Mouse (Mus musculus): ENCODE results near the gene Unc13b. TPM values are rescaled to one million over a fixed set of nuclear protein-coding genes. Genes with fewer than 3 reads are reported as not detected.

Gene Unc13b
- polyA plus RNA-seq, 1 experiment, result 17.4 TPM

GRCm38 (mm10) chr4:43038567-43039495 is 19.9 kb upstream of the Unc13b start:
- H3K27ac ChIP-seq (ENCODE audit: control insufficient read depth, insufficient read depth, low read depth, low read length), result no peak overlapping the region
- H3K4me3 ChIP-seq (ENCODE audit: control insufficient read depth, low read depth, low read length), result peak overlapping the region; percentile 88; the same call in 1 of the 2 replicates
- no peaks in the 10 kb centered on the region for H3K27me3 ChIP-seq (ENCODE audit: control insufficient read depth, insufficient read depth, low read length)
- no peaks in the 10 kb centered on the region for H3K36me3 ChIP-seq (ENCODE audit: control insufficient read depth, insufficient read depth, low read length)
- TF ChIP-seq CTCF (IDR thresholded peaks at IDR 0.05; ENCODE audit: control insufficient read depth, insufficient read depth, insufficient replicate concordance, low read depth, low read length) (no peak), POLR2A (IDR thresholded peaks at IDR 0.05; ENCODE audit: control insufficient read depth, low read depth, low read length) (no peak)
- peaks cover 14% of the 10 kb centered on the region for H3K4me1 ChIP-seq (ENCODE audit: control insufficient read depth, insufficient read depth, low read length)

GRCm38 (mm10) chr4:43039609-43040008 is 19.1 kb upstream of the Unc13b start:
- TF ChIP-seq CTCF (IDR thresholded peaks at IDR 0.05; ENCODE audit: control insufficient read depth, insufficient read depth, insufficient replicate concordance, low read depth, low read length) (no peak), POLR2A (IDR thresholded peaks at IDR 0.05; ENCODE audit: control insufficient read depth, low read depth, low read length) (no peak)
- H3K4me3 ChIP-seq (ENCODE audit: control insufficient read depth, low read depth, low read length), result peak overlapping the region; percentile 88
- H3K36me3 ChIP-seq (ENCODE audit: control insufficient read depth, insufficient read depth, low read length), result no peaks in the 10 kb centered on the region
- no peaks in the 10 kb centered on the region for H3K27me3 ChIP-seq (ENCODE audit: control insufficient read depth, insufficient read depth, low read length)
- H3K4me1 ChIP-seq (ENCODE audit: control insufficient read depth, insufficient read depth, low read length), result peaks cover 16% of the 10 kb centered on the region
- peak overlapping the region; percentile 27; the same call in 1 of the 2 replicates for H3K27ac ChIP-seq (ENCODE audit: control insufficient read depth, insufficient read depth, low read depth, low read length)

DNA sequence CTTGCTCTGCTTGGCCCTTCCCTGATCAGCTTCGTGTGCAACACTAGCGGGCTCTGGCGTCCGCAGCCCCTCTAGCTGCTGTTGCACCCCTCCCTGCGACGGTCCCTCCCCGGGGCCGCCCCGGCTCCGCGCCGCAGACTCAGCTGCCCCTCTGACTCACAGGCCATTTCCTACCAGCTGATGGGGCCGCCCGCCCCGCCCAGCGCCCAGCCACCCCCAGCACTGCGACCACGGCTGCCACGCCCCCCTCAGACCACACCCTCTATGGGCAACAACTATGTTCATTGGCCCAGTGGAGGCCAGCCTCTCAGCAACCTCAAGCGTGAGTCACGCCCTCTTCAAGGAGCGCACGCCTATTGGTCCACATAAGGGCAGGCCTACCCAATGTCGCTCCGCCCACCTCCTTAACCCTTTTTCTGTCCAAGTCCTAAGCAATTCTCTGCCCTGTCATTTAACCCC is 18.6 kb upstream of the Unc13b start:
- Histone ChIP-seq H3K36me3 (ENCODE audit: control insufficient read depth, insufficient read depth, low read length) (no peaks in the 10 kb centered on the region), H3K27ac (ENCODE audit: control insufficient read depth, insufficient read depth, low read depth, low read length) (0 out of 2 replicates have a peak overlapping the region, but pooled peaks have one; percentile 27), H3K4me1 (ENCODE audit: control insufficient read depth, insufficient read depth, low read length) (peaks cover 21% of the 10 kb centered on the region), H3K4me3 (ENCODE audit: control insufficient read depth, low read depth, low read length) (peak overlapping the region; percentile 88), H3K27me3 (ENCODE audit: control insufficient read depth, insufficient read depth, low read length) (peaks cover 1% of the 10 kb centered on the region; the same call in 1 of the 2 replicates)
- TF ChIP-seq POLR2A (IDR thresholded peaks at IDR 0.05; ENCODE audit: control insufficient read depth, low read depth, low read length), result 0 out of 2 replicates have a peak, but pooled peaks have one; percentile 22
- TF ChIP-seq CTCF (IDR thresholded peaks at IDR 0.05; ENCODE audit: control insufficient read depth, insufficient read depth, insufficient replicate concordance, low read depth, low read length), result no peak

GRCm38 (mm10) chr4:43040881-43041547 is 17.7 kb upstream of the Unc13b start:
- Histone ChIP-seq H3K4me1 (ENCODE audit: control insufficient read depth, insufficient read depth, low read length) (peaks cover 26% of the 10 kb centered on the region), H3K27me3 (ENCODE audit: control insufficient read depth, insufficient read depth, low read length) (peaks cover 6% of the 10 kb centered on the region), H3K36me3 (ENCODE audit: control insufficient read depth, insufficient read depth, low read length) (no peaks in the 10 kb centered on the region), H3K4me3 (ENCODE audit: control insufficient read depth, low read depth, low read length) (peak overlapping the region; percentile 3; the same call in 1 of the 2 replicates), H3K27ac (ENCODE audit: control insufficient read depth, insufficient read depth, low read depth, low read length) (no peak overlapping the region)
- no peak for TF ChIP-seq CTCF (IDR thresholded peaks at IDR 0.05; ENCODE audit: control insufficient read depth, insufficient read depth, insufficient replicate concordance, low read depth, low read length)
- TF ChIP-seq POLR2A (IDR thresholded peaks at IDR 0.05; ENCODE audit: control insufficient read depth, low read depth, low read length), result no peak

GRCm38 (mm10) chr4:43043644-43044357 is 15.0 kb upstream of the Unc13b start:
- H3K4me1 ChIP-seq (ENCODE audit: control insufficient read depth, insufficient read depth, low read length), result peaks cover 24% of the 10 kb centered on the region
- H3K27me3 ChIP-seq (ENCODE audit: control insufficient read depth, insufficient read depth, low read length), result peaks cover 6% of the 10 kb centered on the region
- TF ChIP-seq CTCF (IDR thresholded peaks at IDR 0.05; ENCODE audit: control insufficient read depth, insufficient read depth, insufficient replicate concordance, low read depth, low read length) (no peak), POLR2A (IDR thresholded peaks at IDR 0.05; ENCODE audit: control insufficient read depth, low read depth, low read length) (no peak)
- no peak overlapping the region; the same call in 1 of the 2 replicates for H3K27ac ChIP-seq (ENCODE audit: control insufficient read depth, insufficient read depth, low read depth, low read length)
- no peak overlapping the region; the same call in 1 of the 2 replicates for H3K4me3 ChIP-seq (ENCODE audit: control insufficient read depth, low read depth, low read length)
- no peaks in the 10 kb centered on the region for H3K36me3 ChIP-seq (ENCODE audit: control insufficient read depth, insufficient read depth, low read length)

GRCm38 (mm10) chr4:43044673-43045072 is 14.1 kb upstream of the Unc13b start:
- Histone ChIP-seq H3K4me3 (ENCODE audit: control insufficient read depth, low read depth, low read length) (peak overlapping the region; percentile 84), H3K4me1 (ENCODE audit: control insufficient read depth, insufficient read depth, low read length) (peaks cover 20% of the 10 kb centered on the region), H3K27me3 (ENCODE audit: control insufficient read depth, insufficient read depth, low read length) (peaks cover 6% of the 10 kb centered on the region), H3K36me3 (ENCODE audit: control insufficient read depth, insufficient read depth, low read length) (no peaks in the 10 kb centered on the region), H3K27ac (ENCODE audit: control insufficient read depth, insufficient read depth, low read depth, low read length) (peak overlapping the region; percentile 18)
- TF ChIP-seq POLR2A (IDR thresholded peaks at IDR 0.05; ENCODE audit: control insufficient read depth, low read depth, low read length), result no peak
- TF ChIP-seq CTCF (IDR thresholded peaks at IDR 0.05; ENCODE audit: control insufficient read depth, insufficient read depth, insufficient replicate concordance, low read depth, low read length), result no peak

Data from testis, adult 2 months (tissue).